Mouse (Mus musculus) hindbrain, embryonic 10.5 days (tissue): Measurements from ENCODE around the gene Zranb2. TPM values are rescaled to one million over a fixed set of nuclear protein-coding genes. Genes with fewer than 3 reads are reported as not detected.

Experiments
- DNase-seq: peaks from one replicate; pipeline ENCODE4 v3.0.0-alpha.2; 2017; ENCODE audit warnings: low spot score
- H3K27ac ChIP-seq: fragments of 300-500 bp; sonication (generic); 2 replicates; pipeline ENCODE4 v1.5.1; 2016; ENCODE audit warnings: mild to moderate bottlenecking, moderate library complexity
- H3K27me3 ChIP-seq: fragments of 300-500 bp; sonication (generic); 2 replicates; pipeline ENCODE4 v1.6.1; 2016; ENCODE audit warnings: mild to moderate bottlenecking; ENCODE audit not compliant: poor library complexity, insufficient read depth, severe bottlenecking
- H3K36me3 ChIP-seq: fragments of 300-500 bp; sonication (generic); 2 replicates; pipeline ENCODE4 v1.6.1; 2016; ENCODE audit warnings: mild to moderate bottlenecking, moderate library complexity
- H3K4me1 ChIP-seq: fragments of 300-500 bp; sonication (generic); replicated peaks from 2 replicates; pipeline ENCODE4 v1.6.1; 2016; ENCODE audit warnings: mild to moderate bottlenecking
- H3K4me3 ChIP-seq: fragments of 300-500 bp; sonication (generic); 2 replicates; pipeline ENCODE4 v1.5.1; 2016; ENCODE audit warnings: mild to moderate bottlenecking, moderate library complexity
- H3K9me3 ChIP-seq: fragments of 300-500 bp; sonication (generic); 2 replicates; pipeline ENCODE4 v1.6.1; 2016; ENCODE audit warnings: mild to moderate bottlenecking, moderate library complexity
- WGBS: fragments of 180-500 bp; shearing (Covaris S2); methylation state at CpG from one replicate; pipeline ENCODE4 v1.1.7; 2016; 5-methylcytosine and 5-hydroxymethylcytosine counted together
- polyA plus RNA-seq: library from polyadenylated mRNA; unstranded; fragments of >200 nt; fragmentation: Nextera tagmentation; extraction: Ambion mirVana; gene quantifications from 2 replicates; pipeline ENCODE4 v1.2.1, GENCODE M21; 2016

Gene Zranb2
- 90.4 and 107 TPM in 2 replicates for polyA plus RNA-seq

DNA sequence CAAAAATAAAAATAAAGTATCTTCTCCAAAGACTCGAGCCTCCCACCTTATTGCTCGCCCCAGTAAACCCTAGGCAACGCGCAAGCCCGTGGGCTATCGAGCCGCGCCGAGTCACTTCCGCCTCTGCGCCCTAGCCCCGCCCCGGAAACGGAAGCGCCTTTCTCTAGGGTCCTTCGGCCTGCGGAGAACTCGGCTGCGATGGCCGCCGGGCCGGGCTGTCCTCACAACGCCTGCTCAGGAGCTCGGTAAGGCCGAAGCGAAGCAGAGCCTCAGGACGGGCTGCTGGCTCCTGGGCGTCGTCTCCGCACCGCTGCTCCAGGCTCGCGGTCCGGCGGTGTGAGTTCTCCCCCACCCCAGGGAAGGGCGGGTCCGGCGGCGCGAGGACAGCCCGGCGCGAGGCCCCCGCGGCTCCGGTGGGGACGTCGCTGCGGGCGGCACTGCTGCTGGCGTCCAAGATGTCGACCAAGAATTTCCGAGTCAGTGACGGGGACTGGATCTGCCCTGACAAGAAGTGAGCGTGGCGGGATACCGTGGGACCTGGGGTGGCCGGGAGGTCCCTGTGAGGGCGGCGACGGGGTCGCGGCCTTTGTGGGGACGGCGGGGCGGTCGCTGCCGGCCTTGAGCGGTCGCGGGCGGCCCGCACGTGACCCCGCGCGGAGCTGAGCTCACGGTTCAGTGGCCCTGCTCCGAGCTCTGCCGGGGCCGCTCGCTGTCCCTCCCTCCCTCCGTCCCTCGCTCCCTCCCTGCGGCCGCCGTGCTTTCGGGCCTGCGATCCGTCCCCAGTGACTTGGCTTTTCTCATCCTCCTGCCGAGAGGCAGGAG, at the start of gene Zranb2:
Gene Zranb2 (plus strand): TSS at position 197 of the 822 bp plus-strand sequence.
- peak; percentile 95 for DNase-seq
- H3K4me1 ChIP-seq, result peaks cover 14% of the 10 kb centered on the region
- H3K27ac ChIP-seq, result peak within 1 kb of the TSS; percentile 99
- H3K27me3 ChIP-seq, result peaks cover 40% of the 10 kb centered on the region
- H3K4me3 ChIP-seq, result peak within 1 kb of the TSS; percentile 88
- under 1% methylated on average over 90 of the region's 91 CpGs for WGBS
- no peaks in the 10 kb centered on the region for H3K9me3 ChIP-seq
- peaks cover 31% of the 10 kb centered on the region for H3K36me3 ChIP-seq

DNA sequence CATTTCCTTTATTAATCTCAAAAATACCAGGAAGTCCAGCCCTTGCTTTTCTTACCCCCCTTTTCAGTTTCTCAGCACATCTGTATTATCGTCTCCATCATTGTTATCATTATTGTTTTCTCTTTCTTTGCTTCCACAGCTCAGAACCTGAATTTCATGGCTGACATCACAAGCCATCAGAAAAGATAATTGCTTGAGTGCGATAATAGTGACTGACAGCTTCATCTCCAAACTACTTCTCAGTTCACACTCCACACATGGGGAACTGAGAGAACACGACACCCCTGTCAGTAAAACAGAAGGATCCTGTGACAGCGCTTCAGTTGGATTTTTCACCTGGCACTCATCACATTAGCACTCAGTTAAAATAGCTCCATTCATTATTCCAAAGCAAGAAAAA, 41.9 kb upstream of the Zranb2 start:
- WGBS, result 52% methylated on average over 4 of the region's 4 CpGs
- Histone ChIP-seq H3K27ac (no peak overlapping the region), H3K4me1 (no peaks in the 10 kb centered on the region), H3K4me3 (no peak overlapping the region), H3K9me3 (no peaks in the 10 kb centered on the region), H3K27me3 (no peaks in the 10 kb centered on the region), H3K36me3 (no peaks in the 10 kb centered on the region)
- DNase-seq, result no peak

DNA sequence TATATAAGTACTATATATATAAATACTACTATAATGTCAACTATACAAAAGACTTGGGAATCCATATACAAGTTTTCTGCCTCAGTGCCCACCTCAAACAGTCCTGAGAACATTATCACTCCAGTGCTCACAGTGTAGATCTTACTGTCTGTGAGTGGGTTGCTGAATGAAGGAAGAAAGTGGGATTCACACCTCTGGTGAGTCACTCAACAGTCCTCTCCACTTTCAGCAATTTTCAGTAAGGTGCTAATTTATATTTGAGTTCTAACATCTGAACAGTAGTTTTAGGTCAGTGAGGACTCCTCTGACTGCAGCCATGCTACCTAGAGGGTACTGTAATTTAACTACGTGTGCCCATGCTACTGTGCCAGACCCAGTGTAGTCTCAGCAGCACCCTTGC, 31.7 kb upstream of the Zranb2 start:
- Histone ChIP-seq H3K4me3 (no peak overlapping the region), H3K27ac (no peak overlapping the region), H3K27me3 (no peaks in the 10 kb centered on the region), H3K4me1 (no peaks in the 10 kb centered on the region; the same call in 1 of the 2 replicates), H3K9me3 (no peaks in the 10 kb centered on the region), H3K36me3 (no peaks in the 10 kb centered on the region)
- 78% methylated on average over 1 of the region's 1 CpGs for WGBS
- no peak for DNase-seq

DNA sequence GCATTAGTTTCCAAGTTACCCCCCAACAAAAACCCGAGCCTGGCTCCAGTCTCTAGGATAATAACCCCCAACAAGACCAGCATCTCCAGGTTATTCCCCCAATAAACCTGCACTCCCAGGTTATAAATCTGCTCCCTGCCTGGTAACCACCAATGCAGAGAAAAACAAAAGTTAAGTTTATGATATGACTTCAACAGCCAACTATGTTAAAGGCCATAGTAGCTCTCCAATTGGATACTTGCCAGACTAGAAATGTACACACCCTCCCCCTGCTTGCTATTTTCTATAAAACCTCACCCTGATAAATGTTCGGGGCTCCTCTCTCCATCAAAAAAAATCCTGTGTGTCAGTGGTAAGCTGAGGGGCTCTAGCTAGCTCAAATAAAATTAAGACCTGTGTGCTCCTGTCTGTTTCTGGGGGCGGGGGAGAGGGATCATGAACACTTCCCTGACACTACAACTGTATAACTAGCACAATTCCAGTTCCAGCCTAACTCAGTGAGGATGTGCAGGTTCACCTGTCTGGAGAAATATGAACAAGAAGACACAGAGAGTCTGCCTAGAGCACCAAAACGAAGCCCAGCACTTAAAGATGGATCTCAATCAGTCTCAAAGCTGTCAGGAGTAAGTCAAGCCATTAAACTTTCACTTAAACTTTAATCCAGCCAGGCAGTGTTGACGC, 19.7 kb upstream of the Zranb2 start:
- Histone ChIP-seq H3K4me3 (no peak overlapping the region), H3K4me1 (no peaks in the 10 kb centered on the region), H3K27me3 (no peaks in the 10 kb centered on the region), H3K9me3 (no peaks in the 10 kb centered on the region), H3K27ac (no peak overlapping the region), H3K36me3 (no peaks in the 10 kb centered on the region)
- 83% methylated on average over 5 of the region's 5 CpGs for WGBS
- no peak for DNase-seq

DNA sequence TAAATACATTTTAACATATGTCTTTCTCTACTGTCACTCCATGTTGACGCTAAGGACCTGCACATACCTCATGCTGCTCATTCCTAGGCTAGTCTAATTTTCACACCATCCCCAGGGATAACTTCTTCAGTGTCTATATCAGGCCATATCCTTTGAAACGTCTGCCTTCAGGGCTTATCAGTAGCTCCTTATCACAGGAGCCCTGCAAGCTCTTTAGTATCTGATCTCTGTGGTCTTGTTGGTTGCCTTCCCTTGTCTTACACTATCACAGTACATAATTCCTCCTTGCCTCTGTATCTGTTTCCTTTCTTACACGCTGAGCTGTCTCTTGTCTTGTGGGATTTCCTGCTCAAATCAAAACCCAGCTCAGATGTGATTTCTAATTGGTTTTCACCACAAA, 17.5 kb upstream of the Zranb2 start:
- H3K9me3 ChIP-seq, result no peaks in the 10 kb centered on the region
- no peak overlapping the region for H3K4me3 ChIP-seq
- DNase-seq, result no peak
- WGBS, result 63% methylated on average over 3 of the region's 3 CpGs
- no peak overlapping the region for H3K27ac ChIP-seq
- no peaks in the 10 kb centered on the region; the same call in 1 of the 2 replicates for H3K27me3 ChIP-seq
- H3K36me3 ChIP-seq, result no peaks in the 10 kb centered on the region
- no peaks in the 10 kb centered on the region for H3K4me1 ChIP-seq

DNA sequence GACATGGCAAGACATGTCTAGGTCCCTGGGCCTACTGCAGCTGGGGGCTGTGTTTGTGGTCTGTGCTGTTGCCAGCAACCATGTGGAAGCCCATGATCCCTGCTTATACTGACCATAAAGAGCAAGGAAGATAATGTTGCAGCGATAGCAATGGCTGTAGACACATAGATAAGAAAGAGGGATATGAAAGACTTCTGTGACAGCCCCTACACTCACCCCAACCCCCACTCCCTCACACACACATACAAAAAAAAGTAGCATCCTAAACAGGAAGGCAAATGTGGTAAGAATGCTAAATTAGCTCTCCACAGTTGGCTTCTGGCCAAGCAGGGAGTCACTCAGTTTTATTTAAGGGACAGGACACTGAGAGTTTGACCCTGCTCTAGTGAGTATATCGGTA, 16.0 kb upstream of the Zranb2 start:
- H3K9me3 ChIP-seq, result no peaks in the 10 kb centered on the region
- no peak overlapping the region for H3K27ac ChIP-seq
- DNase-seq, result no peak
- 84% methylated on average over 2 of the region's 2 CpGs for WGBS
- no peak overlapping the region for H3K4me3 ChIP-seq
- no peaks in the 10 kb centered on the region for H3K4me1 ChIP-seq
- no peaks in the 10 kb centered on the region for H3K36me3 ChIP-seq
- no peaks in the 10 kb centered on the region; the same call in 1 of the 2 replicates for H3K27me3 ChIP-seq

DNA sequence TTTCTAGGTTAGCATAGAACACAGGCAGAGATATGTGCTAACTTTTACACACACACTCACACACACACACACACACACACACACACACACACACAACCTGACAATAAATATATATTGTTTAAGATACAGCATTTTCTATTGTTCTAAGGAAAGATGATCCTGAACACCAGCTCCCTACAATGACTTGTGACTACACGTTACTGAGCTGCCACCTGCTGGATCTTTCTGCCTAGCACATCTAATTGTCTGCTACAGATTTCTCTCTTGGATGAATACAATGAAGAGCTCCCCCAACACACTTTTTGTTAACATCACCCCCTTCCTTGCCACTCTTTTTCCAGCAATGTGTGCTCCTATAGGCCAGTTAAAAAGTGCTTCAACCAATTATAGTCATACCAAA, 13.5 kb upstream of the Zranb2 start:
- Histone ChIP-seq H3K4me1 (no peaks in the 10 kb centered on the region), H3K27ac (no peak overlapping the region), H3K4me3 (no peak overlapping the region), H3K27me3 (peaks cover 10% of the 10 kb centered on the region), H3K9me3 (no peaks in the 10 kb centered on the region), H3K36me3 (no peaks in the 10 kb centered on the region)
- WGBS, result 2% methylated on average over 1 of the region's 1 CpGs
- peak; percentile 48 for DNase-seq

DNA sequence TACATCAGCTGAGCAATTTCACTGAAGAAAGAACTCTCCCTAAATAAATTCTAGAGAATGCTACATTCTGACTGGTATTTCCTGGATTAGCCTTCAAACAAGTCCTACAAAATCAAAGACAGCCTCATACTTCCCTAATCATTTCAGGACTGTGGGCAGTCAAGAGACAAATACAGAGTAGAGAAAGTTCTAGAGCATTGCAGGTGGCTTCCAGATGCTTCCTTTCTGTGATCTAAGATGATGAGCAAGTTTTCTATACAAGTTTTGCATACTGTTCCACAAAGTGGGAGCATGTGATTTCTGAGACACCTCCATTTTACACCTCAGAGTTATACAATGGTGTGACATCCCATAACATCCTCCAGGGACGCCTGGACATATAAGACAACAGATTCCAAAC, 10.1 kb upstream of the Zranb2 start:
- H3K9me3 ChIP-seq, result no peaks in the 10 kb centered on the region
- no peak for DNase-seq
- 44% methylated on average over 1 of the region's 1 CpGs for WGBS
- no peaks in the 10 kb centered on the region for H3K4me1 ChIP-seq
- H3K36me3 ChIP-seq, result no peaks in the 10 kb centered on the region
- H3K27me3 ChIP-seq, result peaks cover 14% of the 10 kb centered on the region
- H3K4me3 ChIP-seq, result no peak overlapping the region
- H3K27ac ChIP-seq, result no peak overlapping the region

DNA sequence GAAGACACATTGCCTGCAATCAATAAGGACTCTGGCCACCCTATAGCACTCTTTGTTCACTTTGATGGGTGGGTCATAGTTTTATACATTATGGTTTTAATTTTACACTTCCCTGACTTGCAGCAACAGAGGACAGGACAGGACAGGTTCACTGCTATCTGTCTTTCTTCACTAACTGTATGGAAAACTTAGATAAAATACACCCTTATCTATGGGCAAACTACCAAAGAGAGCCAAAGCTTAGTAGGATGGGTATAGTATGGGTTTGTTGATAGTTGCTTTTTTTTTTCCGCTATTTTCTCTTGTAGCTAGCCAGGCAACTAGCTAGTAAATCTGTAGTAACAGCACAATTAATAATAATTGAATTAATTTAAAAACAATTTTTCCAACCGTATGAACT, 2.4 kb upstream of the Zranb2 start:
- DNase-seq, result no peak
- Histone ChIP-seq H3K4me3 (no peak overlapping the region), H3K27me3 (peaks cover 46% of the 10 kb centered on the region), H3K27ac (no peak overlapping the region), H3K4me1 (peaks cover 14% of the 10 kb centered on the region), H3K9me3 (no peaks in the 10 kb centered on the region), H3K36me3 (peaks cover 6% of the 10 kb centered on the region; the same call in 1 of the 2 replicates)
- 82% methylated on average over 2 of the region's 2 CpGs for WGBS

DNA sequence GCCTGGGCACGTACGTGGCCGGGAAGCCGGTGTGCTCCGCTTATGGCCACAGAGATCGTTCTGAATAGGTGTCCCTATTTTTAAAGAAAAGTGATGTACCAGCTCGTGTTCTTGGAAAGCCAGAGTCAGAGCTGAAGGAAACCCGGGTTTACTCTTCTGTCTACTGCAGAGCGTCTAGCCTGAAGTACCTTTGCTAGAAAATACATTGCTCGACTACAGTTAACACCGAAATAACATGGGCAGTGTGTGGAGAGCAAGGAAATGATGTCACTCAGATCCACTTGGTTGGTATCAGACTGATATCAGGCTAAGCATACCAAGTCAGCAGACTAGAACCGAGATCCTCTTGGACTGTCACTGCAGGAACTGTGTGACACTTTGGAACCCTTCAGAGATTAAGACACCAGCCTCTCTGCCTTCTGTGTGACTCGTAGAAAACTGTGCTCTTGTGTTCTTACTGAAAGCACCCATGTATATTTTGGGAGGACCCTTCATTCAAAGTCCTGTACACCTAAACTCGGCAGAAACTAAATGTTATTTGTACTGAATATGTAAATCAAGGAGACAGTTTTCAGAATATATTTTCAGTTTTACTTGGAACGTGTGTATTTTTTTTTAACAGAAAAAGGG, 941 bp downstream of the Zranb2 start:
- Histone ChIP-seq H3K4me3 (peak overlapping the region; percentile 88), H3K36me3 (peaks cover 38% of the 10 kb centered on the region), H3K27ac (peak overlapping the region; percentile 99), H3K9me3 (no peaks in the 10 kb centered on the region), H3K27me3 (peaks cover 33% of the 10 kb centered on the region), H3K4me1 (peaks cover 14% of the 10 kb centered on the region)
- 4% methylated on average over 15 of the region's 15 CpGs for WGBS
- no peak for DNase-seq

DNA sequence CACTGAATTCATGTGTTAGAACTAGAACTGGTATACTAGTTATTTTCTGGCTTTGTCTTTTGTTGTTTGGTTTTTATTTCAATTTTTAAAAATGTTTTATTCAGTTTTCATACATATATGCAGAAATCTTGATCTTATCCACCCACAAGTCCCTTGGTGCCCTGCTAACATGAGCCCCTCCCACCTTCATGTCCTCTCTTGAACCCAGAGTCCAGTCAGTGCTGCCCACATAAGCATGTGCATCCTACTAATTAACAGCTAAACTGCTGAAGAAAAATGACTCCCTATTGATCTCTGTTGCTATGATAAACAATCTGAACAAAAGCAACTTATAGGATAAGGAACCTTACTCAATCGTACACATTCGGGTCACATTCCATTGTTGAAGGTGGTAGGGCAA, 15.4 kb downstream of the Zranb2 start:
- WGBS, result over 99% methylated on average over 2 of the region's 2 CpGs

DNA sequence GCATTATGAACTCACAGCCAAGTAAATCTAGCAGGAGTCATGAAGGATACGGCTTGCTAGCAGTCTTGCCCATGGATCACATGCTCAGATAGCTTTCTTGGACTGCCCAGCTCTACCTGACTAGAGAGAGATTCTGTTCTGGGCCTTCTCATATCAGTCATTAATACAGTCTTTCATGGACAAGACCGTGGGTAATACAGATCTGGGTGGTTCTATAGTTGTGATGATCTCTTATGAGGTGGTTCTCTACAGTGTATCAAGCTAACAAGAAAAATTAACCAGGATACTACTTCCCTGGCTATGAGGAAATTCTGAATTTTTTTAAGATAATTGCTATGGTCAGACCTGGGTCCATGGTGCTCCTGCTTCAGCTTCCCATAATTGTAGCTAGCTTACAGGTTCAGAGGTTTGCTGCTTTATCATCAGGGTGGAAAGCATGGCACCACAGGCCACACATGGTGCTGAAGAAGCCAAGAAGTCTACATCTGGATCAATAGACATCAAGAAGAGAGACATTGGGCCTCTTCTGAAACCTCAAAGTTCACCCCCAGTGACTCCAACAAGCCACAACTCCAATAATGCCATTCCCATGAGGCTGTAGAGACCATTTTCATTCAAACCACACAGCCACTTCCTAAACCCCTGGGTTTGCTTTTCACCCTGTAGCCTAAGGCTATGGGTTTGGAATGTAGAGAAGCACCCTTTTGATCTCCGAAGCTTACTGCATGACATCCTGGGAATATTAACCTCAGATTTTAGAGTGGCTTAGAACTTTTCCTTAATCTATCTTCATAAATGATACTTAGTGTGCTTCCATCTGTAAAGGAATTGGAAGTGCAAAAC, 16.0 kb downstream of the Zranb2 start:
- WGBS, result 94% methylated on average over 3 of the region's 3 CpGs

More for the DNA sequence above, 15.4 kb downstream of the Zranb2 start:
- no peaks in the 10 kb centered on the region for H3K4me1 ChIP-seq
- peaks cover 62% of the 10 kb centered on the region for H3K36me3 ChIP-seq
- H3K27ac ChIP-seq, result no peak overlapping the region
- H3K9me3 ChIP-seq, result no peaks in the 10 kb centered on the region
- no peaks in the 10 kb centered on the region for H3K27me3 ChIP-seq
- DNase-seq, result no peak
- H3K4me3 ChIP-seq, result no peak overlapping the region

More for the DNA sequence above, 16.0 kb downstream of the Zranb2 start:
- Histone ChIP-seq H3K27ac (no peak overlapping the region), H3K9me3 (no peaks in the 10 kb centered on the region), H3K27me3 (no peaks in the 10 kb centered on the region), H3K4me1 (no peaks in the 10 kb centered on the region), H3K4me3 (no peak overlapping the region), H3K36me3 (peaks cover 56% of the 10 kb centered on the region)
- DNase-seq, result no peak
